Mouse (Mus musculus) gastrocnemius, postnatal 36 days (tissue): ENCODE data around the gene Gemin5. TPM values are rescaled to one million over a fixed set of nuclear protein-coding genes. Genes with fewer than 3 reads are reported as not detected.
"Not testable (repeated sequence)": the region's sequence is repeated elsewhere in the genome, so short reads cannot be mapped to it uniquely, and the experiment has no call there.

ENCODE experiments used
- DNase-seq, 2 experiments: peaks; one replicate each; pipeline ENCODE4 v3.0.0; 2022
- intact Hi-C: fragments of 180-260 bp; cut with DNase I; formaldehyde crosslinking; loops from one replicate; pipeline ENCODE4 v1.15.1; 2025
- total RNA-seq, 2 experiments: library from RNA; stranded (reverse); gene quantifications; 2 replicates each; pipeline ENCODE4 v1.2.3; 2021

Gene Gemin5
- total RNA-seq, 2 experiments from 2014 or later, result 8.9 to 9.3 TPM

DNA sequence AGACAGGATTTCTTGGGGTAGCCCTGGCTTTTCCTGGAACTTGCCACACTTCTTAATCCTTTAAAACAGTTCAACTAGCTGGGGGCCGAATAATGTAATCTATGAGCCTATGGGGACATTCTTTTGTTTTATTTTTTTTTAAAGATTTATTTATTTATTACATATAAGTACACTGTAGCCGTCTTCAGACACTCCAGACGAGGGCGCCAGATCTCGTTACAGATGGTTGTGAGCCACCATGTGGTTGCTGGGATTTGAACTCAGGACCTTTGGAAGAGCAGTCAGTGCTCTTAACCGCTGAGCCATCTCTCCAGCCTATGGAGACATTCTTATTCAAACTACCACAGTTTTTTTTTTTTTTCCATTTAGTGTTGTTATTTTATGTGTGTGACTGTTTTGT lies 11.6 kb upstream of the Gemin5 start:
- not testable (repeated sequence) for DNase-seq
- intact Hi-C loops, result loop anchor here (2.0 to 5.0 kb wide), 2 partner anchors 45 to 122 kb away; no protein-coding TSS in a partner anchor

DNA sequence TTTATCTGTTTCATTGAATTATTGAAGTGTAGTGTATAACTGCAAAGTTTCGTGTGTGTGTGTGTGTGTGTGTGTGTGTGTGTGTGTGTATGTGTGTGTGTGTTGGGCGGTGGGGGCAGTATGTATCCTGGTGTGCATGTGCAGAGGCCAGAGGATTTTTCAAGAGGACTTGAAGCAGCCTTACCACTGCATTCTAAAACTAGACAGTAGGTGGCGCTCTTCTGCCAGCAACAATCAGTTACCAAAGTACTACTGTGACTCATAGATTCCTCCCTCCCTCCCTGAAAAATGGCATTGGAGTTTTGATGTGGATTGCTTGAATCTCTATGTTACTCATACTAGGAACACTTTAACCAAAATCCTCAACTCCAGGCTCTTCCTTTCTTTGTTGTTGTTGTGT lies 11.2 kb upstream of the Gemin5 start:
- DNase-seq, result peak in 1 of 2 experiments; percentile 53
- intact Hi-C loops, result loop anchor here (2.0 to 5.0 kb wide), 2 partner anchors 45 to 123 kb away; no protein-coding TSS in a partner anchor

DNA sequence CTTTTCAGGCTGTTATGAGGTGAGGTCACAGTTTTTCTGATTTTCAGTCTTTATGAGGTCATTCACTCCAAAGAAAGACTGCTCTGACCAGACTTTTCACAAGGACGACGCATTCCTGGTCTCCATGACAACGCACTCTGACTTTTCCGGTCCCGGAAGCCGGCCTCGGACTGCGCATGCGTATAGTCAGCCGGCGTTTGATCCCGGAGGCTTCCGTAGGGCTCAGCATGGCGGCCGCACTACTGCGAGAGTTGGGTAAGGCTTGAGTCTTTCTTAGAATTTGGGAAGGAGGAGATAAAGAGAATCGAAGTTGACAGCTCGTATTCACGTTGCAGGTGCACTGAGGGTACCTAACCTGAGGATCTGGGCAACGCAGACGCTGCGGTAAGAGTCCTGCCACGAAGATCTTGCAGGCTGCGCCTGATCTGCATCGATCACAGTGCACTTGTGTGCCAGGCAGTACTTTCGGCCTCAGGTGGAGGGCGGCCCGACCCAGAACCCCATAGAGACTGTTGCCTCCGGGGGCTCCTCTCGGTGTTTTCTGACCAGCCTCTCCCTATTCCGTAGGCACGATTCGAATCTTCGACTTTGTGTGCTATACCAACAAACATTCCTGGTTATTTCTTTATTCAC lies 3.2 kb upstream of the Gemin5 start, which contains the start of gene Mrpl22:
TSS of gene Mrpl22 (plus strand) at position 203 of the 633 bp plus-strand sequence.
- DNase-seq, result peak; percentile 87 to 94
- intact Hi-C loops, result no loop called here

DNA sequence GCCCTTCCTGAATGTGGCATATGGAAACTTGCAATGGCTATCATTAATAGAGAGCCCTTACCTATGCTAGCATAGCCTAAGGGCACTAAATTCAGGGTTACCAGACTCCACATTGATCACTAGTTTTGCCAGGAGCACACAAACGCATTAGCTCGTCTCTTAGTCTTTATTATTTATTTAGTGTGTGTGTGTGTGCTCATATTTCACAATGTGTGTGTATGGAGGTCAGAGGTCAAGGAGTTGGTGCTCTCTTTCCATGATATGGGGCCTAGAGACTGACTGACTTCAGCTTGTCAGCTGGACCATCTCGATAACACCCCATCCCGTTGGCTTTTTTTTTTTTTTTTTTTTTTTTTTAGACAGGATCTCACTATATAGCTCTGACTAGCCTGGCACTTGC lies 1.3 kb upstream of the Gemin5 start:
- intact Hi-C loops, result loop anchor here (5.0 kb wide), 1 partner anchor 57 kb away; no protein-coding TSS in a partner anchor
- no peak for DNase-seq

DNA sequence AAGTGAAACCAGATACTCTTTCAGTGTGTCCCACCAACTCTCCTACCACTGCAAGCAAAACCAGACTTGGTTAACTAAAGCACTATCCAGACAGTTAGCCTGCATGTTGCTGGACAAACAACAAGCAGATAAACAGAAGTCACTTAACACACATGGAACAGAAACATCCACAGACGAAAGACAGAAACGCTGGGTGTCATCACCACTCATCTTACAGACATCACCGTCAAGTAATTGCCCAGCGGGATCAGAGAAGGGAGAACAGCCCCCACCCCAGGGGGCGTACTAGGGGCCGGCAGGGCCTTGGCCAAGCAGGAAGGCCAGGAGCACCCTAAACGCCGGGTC lies 545 bp downstream of the Gemin5 start:
- intact Hi-C loops, result loop anchor here (5.0 kb wide), 1 partner anchor 55 kb away; no protein-coding TSS in a partner anchor
- no peak for DNase-seq

DNA sequence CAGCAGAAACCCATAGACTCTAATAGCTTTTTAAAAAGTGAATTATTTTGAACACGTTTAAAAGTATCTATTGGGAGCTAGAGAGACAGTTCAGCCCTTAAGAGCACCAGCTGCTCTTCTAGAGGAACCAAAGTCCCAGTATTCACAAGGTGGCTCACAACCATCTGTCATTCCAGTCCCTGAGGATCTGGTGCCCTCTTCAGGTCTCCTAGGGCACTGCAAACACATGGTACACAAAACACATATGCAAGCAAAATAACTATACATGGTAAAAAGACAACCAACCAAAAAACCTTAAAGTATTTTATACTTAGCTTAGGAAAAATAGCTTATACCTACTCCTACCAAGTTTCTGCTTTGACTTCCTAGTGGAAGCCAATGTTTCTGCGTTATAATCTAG lies 3.3 kb downstream of the Gemin5 start:
- intact Hi-C loops, result loop anchor here (5.0 kb wide), 1 partner anchor 53 kb away; no protein-coding TSS in a partner anchor

DNA sequence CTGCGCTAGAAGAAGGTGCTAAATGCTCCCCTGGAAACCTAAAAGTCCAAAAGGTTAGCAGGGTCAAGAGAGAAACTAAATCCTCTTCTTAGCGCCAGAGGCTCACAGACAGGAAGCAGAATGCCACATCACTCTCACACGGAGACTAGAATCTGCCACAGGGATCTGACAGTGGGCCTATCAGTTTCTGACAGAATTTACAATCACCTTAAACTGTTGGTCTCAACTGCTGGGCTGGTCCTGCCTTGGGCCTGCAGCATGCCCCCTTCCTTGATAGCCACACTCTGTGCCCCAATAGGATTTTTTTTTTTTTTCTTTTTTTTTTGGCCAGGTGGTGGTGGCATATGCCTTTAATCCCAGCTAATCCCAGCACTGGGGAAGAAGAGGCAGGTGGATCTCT lies 11.5 kb downstream of the Gemin5 start:
- intact Hi-C loops, result no loop called here
- no peak for DNase-seq

More for the DNA sequence above, 3.3 kb downstream of the Gemin5 start:
- no peak for DNase-seq

DNA sequence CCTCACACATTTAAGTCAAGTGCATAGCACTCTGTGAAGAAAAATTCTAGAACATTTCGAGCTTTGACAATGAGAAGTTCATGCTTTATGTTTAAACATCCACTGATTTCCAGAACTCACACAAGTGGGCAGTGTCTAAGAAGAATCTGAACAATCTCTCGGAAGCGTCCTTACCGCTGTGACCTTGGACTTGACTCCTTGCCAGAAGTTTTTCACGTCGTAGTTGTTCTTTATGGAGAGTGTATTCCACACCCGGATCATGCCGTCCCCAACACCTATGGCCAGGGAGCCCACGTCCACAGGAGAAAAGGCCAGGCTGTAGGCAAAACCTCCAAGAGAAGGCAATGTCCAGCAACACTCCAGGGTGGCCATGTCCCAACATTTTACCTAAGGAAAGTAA lies 12.9 kb downstream of the Gemin5 start:
- intact Hi-C loops, result no loop called here
- no peak for DNase-seq

DNA sequence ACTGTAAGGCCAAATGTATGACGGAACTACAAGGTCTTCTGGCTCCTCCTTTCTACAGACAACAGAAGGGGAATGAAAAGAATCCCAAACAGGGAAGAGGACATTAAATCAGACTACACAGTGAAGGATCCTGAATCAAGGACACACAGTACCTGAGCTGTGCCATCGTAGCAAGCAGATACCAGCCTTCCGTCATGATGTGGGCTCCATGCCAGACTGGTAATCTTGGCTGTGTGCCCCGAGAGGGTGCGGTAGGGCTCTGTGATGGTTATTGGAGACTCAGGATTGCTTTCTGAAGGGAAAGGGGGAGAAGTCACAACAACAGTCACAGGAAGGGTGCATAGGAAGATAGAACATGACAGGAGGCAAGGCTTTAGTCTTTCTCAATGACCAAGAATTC lies 22.1 kb downstream of the Gemin5 start:
- intact Hi-C loops, result no loop called here
- no peak for DNase-seq

DNA sequence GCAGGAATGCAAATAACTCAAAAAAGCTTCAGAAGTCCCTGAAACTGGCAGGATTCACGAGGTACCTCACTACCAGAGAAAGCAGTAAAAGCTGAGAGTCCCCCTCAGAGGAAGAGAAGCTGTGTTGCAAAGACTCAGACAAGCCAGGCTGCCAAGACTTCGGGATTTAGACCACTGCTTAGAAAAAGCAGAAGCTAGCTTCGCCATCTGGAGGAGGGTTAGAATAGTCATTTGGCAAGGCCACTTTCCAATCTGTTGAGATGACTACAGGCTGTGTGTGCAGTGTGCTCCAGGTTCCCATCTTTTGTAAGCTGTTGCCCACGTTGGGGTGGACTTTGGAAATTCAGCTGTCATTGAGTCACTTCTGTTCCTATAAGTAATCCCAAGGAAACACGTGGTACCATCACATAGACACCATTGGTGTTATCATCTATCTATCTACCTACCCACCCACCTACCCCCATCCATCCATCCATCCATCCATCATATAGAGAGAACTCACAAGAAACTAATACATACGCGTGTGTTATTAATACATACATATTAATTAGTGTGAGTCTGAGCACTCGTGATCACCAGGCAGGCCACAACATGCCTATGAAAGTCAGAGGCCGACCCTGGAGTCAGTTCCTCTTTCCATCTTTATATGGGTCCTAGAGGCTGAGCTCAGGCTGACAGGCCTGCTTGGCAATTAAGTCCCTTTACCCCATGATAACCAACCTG lies 24.5 kb downstream of the Gemin5 start:
- no peak for DNase-seq
- intact Hi-C loops, result no loop called here

DNA sequence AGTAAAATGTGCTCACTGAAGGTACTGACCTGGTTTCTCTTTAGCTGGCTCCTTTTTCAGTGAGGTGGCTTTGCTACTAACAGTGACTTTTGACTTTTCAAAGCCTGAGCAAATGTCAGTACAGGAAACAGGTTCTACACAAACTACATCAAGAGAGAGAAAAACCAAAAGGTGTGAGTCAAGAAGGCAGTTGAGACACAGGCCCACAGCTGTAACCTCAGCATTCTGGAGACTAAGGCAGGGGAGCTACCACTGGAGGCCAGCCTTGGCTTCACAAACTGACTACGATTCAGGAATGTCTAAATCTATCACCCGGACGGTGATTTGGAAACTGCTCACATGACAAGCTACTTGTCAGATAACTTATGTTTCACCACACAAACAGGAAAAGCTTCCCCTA lies 28.9 kb downstream of the Gemin5 start:
- intact Hi-C loops, result no loop called here

DNA sequence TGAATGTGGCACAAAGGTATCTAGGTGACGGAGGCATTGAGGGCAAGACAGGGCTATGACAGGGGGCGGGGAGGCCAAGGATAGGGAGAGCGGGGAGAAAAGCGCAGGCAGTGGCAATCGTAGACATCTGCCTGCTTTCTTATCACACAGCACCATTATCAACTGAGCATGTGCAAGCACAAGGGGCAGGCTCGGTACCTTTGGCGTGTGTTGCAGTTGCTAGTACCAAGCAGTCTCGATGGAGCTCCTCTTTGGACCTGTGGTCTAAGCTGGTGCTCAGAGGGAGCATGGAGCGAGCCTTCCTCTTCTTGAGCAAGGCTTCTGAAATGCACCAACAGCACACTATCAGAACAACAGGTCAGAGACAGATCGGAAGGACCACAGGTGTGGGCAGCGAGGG lies 29.5 kb downstream of the Gemin5 start:
- intact Hi-C loops, result no loop called here
- DNase-seq, result no peak

More for the DNA sequence above, 28.9 kb downstream of the Gemin5 start:
- no peak for DNase-seq

DNA sequence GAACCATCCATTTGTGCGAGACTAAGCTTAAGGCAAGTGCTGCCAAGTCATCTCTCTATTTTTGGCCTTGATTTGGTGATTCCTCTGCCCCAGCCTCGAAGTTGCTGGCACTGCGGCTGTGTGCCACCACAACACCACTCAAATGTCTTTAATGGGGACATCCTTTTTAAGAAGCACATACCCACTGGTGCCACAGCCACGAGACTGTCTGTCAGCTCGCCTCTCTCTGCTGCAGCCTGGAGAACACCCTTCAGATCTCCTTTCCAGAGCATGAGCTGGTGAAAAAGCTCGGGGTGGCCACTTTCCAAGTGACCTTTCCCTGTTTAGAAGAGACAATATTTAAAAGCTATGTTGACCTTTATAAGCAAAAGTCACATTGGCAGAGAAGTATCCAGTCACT lies 31.7 kb downstream of the Gemin5 start:
- no peak for DNase-seq
- intact Hi-C loops, result no loop called here

DNA sequence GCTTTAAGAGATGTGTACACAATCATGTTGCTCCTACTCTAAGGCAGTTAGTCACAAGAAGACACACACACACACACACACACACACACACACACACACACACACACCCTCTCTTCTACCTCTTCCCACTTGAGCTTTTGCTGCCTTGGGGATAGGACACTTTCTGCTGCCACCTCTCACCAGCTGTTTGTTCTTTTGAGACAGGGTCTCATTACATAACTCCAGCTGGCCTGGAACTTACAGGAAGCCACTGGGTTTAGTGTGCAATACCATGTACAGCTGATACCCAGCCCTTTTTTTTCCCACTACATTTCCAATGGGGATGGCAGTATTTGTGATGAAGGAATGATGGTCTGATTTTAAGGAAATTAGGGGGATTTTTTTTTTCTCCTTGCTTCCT lies 33.0 kb downstream of the Gemin5 start:
- intact Hi-C loops, result no loop called here

DNA sequence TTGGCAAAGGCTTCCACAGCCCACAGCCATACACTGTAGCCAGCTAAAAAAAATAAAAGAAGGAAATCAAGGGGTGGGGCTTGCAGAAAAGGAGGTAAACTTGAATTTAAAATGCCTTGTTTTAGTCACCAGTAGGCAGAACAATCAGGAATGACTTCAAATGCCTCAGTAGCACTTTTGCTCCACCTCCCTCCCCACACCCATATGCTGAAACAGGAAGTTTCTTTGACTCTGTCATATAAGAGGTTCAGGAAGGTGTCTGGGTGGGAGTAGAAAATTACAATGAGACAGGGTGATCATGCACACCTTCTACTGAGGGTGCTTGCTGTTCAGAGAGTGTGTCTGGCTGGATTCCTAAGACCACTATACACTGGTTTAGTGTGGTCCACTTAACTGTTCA lies 33.5 kb downstream of the Gemin5 start:
- no peak for DNase-seq
- intact Hi-C loops, result no loop called here

More for the DNA sequence above, 33.0 kb downstream of the Gemin5 start:
- no peak for DNase-seq

DNA sequence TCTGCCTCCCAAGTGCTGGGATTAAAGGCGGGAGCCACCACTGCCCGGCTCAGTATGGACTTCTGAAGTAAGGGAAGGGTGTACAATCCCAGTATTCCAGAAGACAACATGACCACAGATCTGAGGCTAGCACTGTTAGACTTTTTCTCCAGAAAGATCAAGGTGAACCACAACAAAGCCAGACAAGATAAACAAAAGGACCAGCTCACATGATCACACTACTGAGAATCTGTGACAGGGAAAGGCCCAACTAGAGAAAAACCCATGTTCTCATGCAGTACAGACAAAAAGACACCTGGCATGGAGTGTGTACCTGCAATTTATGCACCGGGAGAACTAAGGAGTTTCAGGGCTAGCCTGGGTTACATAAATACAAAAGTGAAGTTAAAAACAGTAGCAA lies 36.3 kb downstream of the Gemin5 start:
- intact Hi-C loops, result no loop called here
- no peak for DNase-seq

DNA sequence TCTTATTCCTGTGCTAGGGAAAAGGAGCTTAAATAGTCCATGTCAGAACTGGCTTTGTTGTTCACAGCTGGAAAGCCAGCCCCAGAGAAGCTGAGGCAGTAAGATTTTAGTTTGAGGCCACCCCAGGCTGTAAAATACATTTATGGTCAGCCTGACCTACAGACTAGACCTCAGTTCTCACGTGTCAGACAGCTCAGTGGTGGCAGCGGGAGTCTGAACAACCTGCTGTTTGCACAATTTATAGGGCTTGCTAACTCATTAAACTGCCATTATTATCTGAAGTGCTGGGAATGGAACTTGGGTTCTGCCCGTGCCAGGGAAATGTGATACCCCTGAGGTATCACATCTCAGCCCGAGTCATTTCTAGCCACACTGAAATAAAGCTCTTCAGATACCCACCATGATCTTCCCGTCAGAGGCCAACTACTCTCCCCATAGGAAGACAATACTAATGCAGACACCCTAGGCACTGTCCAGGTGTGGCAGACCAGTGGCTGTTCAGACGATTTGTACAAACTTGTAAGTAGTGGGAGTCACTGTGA lies 39.0 kb downstream of the Gemin5 start:
- intact Hi-C loops, result no loop called here
- no peak for DNase-seq

DNA sequence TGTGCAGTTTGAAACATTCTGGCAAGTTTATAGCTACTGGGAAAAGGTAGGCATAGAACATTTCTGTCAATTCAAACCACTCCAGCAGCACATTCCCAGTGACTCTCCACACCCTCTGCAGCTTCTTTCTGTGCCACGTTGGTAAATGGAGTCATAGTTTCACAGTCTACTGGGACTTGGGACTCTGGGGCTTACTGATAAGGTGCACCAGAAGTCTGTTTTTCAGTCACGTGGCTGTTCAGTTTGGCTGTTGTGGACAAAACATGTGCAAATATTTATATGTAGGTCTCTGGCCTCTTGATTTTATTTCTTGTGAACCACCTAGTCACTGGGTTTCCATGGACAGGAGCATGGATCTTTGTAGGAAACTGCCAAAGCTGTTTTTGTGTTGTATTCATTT lies 40.8 kb downstream of the Gemin5 start:
- no peak for DNase-seq
- intact Hi-C loops, result no loop called here

DNA sequence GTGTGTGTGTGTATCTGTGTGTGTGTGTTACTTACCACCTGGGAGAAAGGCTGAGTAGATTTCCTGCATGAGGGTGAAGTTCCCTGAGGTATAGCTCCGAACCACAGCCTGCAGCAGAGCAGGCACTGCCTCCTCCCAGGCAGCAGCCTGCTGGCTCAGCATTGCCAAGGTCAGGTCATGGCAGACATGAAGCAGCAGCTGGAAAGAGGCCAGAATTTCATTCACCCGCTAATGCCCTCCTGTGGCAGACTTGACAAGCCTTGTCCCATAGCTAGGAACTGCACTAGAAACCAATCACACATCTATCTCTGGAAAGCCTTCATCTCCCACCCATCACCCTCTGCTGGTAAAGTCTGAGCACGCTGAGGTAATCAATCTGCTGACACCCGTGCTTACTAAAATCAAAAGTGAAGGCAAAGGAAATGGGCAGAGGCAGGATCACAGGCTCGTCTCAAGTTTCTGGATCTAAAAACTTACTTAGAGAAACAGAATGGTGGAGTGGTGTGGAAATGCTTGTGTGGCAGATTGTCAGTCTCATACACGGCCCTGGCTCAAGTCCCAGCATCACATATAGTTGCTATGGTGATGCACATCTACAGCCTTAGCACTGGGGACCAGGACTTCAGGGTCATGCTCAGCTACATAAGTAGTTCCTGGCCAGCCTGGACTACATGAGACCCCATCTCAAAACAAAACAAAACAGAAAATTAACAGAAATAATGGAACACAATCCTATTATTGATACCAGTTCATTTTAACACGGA lies 41.8 kb downstream of the Gemin5 start:
- intact Hi-C loops, result no loop called here
- DNase-seq, result peak; percentile 34 to 59

DNA sequence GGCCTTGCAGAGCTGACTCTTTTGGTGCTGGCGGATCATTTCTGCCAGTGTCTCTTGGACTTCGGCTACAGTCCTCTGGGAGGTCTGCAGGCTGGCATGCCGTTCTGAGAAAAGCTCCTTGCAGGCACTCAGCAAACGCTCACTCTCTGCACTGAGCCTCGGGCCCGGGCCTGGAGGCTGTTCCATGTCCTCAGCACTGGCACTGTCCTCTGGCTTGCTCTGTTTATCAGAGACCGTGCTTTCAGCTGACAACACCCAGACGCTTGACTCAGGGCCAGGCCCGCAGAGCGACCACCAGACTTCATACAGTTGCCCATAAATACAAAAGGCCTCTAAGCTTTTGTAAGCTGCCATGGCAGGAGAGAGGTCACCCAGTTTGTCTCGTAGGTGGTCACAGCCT lies 43.3 kb downstream of the Gemin5 start:
- intact Hi-C loops, result no loop called here
- DNase-seq, result no peak

DNA sequence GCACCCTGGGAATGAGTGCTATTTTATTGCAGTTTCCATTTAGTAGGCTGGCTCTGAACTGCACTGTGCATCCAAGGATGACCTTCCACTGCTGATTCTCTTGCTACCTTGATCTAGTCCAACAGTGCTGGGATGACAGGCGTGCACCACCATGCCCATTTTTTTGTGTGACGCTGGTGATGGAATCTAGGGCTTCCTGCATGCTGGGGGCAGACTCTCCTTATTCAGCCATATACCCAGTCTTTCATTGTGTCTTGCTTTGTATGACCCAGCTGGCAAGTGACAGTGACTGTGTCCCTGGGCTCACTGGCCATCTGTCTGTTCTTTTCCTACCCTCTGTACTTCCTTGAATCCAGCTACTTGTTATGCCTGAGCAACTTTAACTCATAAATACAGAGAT lies 44.6 kb downstream of the Gemin5 start:
- no peak for DNase-seq
- intact Hi-C loops, result no loop called here
